Mouse (Mus musculus): Measurements from ENCODE around the gene Tmem259.

Tmem259 gene

DNA sequence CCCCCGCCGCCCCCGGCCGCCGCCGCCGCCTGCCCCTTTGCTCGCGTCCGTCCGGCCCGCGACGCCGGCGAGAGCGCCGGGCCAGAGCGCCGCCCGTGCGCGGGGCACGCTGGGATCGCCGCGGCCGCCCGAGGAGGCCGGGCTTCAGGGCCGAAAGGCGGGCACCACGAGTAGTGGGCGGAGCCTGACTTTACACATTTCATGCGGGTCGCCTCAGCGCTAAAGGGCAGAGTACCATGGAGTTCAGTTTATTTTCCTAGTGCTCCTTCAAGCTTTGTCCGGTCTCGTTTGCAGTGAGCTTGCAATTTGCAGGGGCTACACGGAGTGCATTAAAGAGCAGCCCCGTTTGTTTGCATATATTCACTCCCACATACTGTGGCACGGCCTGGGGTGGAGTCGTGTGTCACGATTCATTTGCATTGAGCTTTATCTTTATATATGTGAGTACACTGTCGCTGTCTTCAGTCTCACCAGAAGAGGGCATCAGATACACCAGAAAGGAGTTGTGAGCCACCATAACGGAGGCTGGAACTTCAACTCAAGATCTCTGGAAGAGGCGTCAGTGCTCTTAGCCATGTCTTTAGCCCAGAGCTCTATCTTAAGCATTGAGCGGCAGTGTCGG, at the start of gene Tmem259:
TSS of gene Tmem259 (minus strand) at position 136 of the 622 bp plus-strand sequence.
- peak; percentile 92 for DNase-seq (ENCODE audit: low read depth, low spot score)

GRCm38 (mm10) chr10:80032799-80033480, 48.8 kb upstream of the Tmem259 start:
- peak; percentile 78 for DNase-seq (ENCODE audit: low read depth, low spot score)

GRCm38 (mm10) chr10:80030736-80031135, 46.6 kb upstream of the Tmem259 start:
- DNase-seq (ENCODE audit: low read depth, low spot score), result no peak

GRCm38 (mm10) chr10:80030191-80030590, 46.1 kb upstream of the Tmem259 start:
- DNase-seq (ENCODE audit: low read depth, low spot score), result no peak

GRCm38 (mm10) chr10:80028521-80028846, 44.4 kb upstream of the Tmem259 start:
- no peak for DNase-seq (ENCODE audit: low read depth, low spot score)

GRCm38 (mm10) chr10:80027681-80028520, 43.8 kb upstream of the Tmem259 start:
- peak; percentile 48 for DNase-seq (ENCODE audit: low read depth, low spot score)

DNA sequence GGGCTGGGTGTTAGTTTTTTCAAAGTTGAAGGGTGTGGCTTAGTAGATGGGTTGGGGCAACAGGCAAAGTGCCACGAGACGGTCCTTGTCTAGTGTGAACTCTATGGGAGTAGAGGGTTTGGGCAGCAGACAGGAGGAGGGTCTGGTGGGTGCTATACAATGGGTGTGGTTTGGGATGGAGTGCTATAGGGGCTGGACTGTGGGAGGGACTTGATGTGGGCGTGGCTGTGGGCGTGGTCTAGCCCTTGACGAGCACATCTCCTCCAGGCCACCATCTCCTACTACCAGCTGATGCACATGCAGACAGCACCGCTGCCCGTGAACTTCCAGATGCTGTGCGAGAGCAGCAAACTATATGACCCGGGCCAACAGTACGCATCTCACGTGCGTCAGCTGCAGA, 41.8 kb upstream of the Tmem259 start:
- DNase-seq (ENCODE audit: low read depth, low spot score), result peak; percentile 76

DNA sequence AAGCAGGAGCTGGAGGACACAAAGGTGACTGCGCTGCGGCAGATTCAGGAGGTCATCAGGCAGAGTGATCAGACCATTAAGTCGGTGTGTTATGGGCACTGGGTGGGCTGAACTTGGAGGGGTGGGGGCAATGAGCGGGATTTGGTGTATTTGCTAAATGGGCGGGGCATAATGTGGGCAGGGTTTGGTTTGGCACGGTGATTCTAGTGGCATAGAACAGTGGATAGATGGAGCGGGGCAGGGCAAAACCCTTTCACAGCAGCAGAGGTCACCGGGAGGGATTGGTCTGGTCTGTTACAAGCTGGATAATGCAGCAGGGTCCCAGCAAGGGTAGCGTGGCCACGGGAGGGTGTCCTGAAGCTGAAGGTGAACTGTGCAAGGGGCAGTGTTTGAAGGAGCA, 41.3 kb upstream of the Tmem259 start:
- DNase-seq (ENCODE audit: low read depth, low spot score), result no peak

- DNase-seq (ENCODE audit: low read depth, low spot score), result no peak
Measured at GRCm38 (mm10) chr10:80025044-80025347, 40.9 kb upstream of the Tmem259 start.

DNA sequence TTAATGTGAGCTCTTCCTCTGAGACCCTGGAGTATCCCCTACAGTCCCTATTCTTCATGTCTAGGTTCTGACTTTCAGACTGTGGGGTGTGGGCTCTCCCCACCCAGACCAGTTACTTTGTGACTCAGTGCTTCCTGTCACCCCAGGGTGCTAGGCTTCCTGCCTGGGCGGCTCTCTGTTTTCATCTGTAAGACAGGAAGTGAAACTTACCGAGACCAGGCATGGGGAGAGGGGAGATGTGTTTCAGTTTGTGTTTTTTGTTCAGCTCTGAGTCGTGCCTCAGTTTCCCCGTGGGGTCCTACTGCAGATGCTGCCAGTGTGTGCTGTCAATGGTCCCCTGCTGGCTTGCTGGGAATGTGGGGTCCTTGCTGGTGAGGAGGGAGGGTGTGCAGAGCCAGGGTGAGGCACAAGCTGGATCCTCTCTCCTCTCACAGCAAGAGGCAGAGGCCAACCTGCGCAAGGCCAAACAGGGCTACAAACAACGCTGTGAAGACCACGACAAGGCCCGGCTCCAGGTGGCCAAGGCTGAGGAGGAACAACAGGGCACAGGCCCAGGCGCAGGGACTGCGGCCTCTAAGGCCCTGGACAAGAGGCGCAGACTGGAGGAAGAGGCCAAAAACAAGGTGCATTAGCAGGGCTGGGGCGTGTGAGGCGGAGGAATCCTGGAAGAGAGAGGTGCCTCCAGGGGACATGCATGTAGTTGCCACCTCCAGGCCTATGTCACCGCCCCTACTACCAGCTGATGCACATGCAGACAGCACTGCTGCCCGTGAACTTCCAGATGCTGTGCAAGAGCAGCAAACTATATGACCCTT, 40.3 kb upstream of the Tmem259 start:
- DNase-seq (ENCODE audit: low read depth, low spot score), result peak; percentile 89

DNA sequence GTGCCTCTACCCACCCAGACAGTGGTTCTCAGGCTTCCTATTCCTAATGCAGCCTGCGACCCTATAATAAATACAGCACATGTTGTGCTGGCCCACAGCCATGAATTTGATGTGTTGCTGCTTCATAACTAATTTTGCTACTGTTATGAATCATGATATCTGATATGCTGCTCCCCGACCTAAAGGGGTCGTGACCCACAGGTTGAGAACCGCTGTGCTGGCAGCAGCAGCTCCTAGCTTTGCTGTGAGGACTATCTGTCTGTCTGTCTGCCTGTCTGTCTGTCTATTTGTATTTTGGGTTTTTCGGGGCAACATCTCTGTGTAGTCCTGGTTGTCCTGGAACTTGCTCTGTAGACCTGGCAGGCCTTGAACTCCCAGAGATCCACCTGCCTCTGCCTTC, 39.6 kb upstream of the Tmem259 start:
- DNase-seq (ENCODE audit: low read depth, low spot score), result peak; percentile 77

DNA sequence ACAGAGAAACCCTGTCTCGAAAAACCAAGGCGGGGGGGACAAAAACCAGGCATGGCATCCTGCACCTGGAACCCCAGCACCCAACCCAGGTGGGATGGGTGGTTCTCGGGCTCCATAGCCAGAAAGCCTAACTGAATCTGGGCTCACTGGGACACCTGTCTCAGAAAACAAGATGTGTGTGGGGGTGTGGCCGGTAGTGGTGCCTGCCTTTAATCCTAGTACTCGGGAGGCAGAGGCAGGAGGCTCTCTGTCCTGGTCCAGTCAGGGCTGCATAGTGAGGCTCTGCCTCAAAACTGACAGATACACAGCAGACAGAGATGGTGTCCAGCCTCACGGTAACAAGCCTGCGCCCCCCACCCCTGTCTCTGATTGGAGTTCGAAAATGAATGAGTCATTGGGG, 38.7 kb upstream of the Tmem259 start:
- DNase-seq (ENCODE audit: low read depth, low spot score), result peak; percentile 42

- peak; percentile 70 for DNase-seq (ENCODE audit: low read depth, low spot score)
Measured at GRCm38 (mm10) chr10:80022164-80022563, 38.0 kb upstream of the Tmem259 start.

DNA sequence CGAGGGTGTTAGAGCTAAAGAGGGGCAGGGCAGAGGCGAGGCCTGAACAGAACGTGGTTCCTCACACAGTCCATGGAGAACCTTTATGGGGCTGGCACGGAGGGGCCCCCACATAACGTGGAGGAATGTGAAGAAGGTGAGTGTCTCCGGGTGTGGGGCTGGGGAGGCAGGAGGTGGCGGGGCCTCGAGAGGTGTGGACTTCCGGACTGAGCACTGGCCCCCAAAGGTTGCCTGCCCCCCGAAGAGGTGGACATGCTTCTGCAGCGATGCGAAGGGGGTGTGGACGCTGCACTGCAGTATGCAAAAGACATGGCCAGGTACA, 37.2 kb upstream of the Tmem259 start:
- no peak for DNase-seq (ENCODE audit: low read depth, low spot score)

DNA sequence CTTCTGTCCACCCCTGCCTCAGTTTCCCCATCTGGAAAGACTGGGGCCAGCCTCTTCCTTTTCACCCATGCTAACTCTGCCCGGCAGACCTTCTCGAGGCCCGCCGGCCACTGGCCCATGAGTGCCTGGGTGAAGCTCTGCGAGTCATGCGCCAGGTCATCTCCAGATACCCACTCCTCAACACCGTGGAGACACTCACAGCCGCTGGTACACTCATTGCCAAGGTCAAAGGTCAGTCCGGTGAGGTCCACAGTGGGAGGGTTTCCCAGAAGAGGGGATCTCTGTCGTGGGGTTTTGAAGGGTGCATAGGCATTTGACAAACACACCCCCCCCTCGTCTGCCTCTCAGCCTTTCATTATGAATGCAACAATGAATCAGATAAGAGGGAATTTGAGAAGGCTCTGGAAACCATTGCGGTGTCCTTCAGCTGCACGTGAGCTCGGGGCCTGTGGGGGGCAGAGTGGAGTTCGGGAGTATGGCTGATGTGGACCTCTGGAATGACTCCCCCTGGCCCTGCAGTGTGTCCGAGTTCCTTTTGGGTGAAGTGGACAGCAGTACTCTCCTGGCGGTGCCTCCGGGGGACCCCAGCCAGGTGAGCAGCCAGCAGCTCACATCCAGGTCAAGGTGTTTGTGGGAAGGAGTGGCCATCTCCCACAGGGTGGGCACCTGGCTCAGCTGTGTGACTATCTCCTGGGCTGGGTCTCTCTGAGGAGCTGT, 36.6 kb upstream of the Tmem259 start:
- peak; percentile 44 for DNase-seq (ENCODE audit: low read depth, low spot score)

- peak; percentile 42 for DNase-seq (ENCODE audit: low read depth, low spot score)
Measured at GRCm38 (mm10) chr10:80020191-80020590, 36.1 kb upstream of the Tmem259 start.

GRCm38 (mm10) chr10:80019471-80020131, 35.5 kb upstream of the Tmem259 start:
- DNase-seq (ENCODE audit: low read depth, low spot score), result no peak

GRCm38 (mm10) chr10:80018739-80019297, 34.7 kb upstream of the Tmem259 start:
- DNase-seq (ENCODE audit: low read depth, low spot score), result peak; percentile 77

DNA sequence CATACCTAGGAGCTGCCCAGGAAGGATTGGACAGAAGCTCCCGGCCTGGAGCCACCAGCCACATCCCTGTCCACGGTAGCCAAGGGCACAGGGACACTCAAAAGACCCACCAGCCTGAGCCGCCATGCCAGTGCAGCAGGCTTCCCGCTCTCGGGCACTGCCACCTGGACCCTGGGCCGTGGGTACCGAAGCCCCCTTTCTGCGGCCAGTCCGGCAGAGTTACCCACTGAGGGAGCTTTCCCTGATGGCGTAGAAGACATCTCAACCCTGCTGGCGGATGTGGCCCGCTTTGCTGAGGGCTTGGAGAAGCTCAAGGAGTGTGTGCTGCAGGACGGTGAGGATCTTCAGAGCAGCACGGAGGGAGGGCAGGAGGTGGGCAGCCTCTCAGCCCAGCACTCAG, 33.6 kb upstream of the Tmem259 start:
- peak; percentile 65 for DNase-seq (ENCODE audit: low read depth, low spot score)

- peak; percentile 94 for DNase-seq (ENCODE audit: low read depth, low spot score)
Measured at GRCm38 (mm10) chr10:80017361-80017760, 33.2 kb upstream of the Tmem259 start.

GRCm38 (mm10) chr10:80016931-80017330, 32.8 kb upstream of the Tmem259 start:
- peak; percentile 71 for DNase-seq (ENCODE audit: low read depth, low spot score)

All from CD4-positive, CD25-positive, alpha-beta regulatory T cell, adult 2 months (primary cell).